Mouse (Mus musculus) embryonic facial prominence, embryonic 15.5 days (tissue): Measurements from ENCODE around the gene R3hdm1. TPM values are rescaled to one million over a fixed set of nuclear protein-coding genes. Genes with fewer than 3 reads are reported as not detected.
"Not testable (repeated sequence)": the region's sequence is repeated elsewhere in the genome, so short reads cannot be mapped to it uniquely, and the experiment has no call there.

Source experiments
- ATAC-seq: fragments of 200-750 bp; cut with Nextera tagmentation; 2 replicates; pipeline ENCODE4 v1.8.0; 2017; ENCODE audit warnings: low read depth, moderate TSS enrichment; ENCODE audit not compliant: insufficient number of reproducible peaks, low FRiP score, low TSS enrichment
- H3K27ac ChIP-seq: fragments of 300-500 bp; sonication (generic); replicated peaks from 2 replicates; pipeline ENCODE4 v1.5.1; 2015; ENCODE audit warnings: mild to moderate bottlenecking, inconsistent platforms
- H3K27me3 ChIP-seq: fragments of 300-500 bp; sonication (generic); 2 replicates; pipeline ENCODE4 v1.6.1; 2015; ENCODE audit warnings: inconsistent platforms
- H3K36me3 ChIP-seq: fragments of 300-500 bp; sonication (generic); 2 replicates; pipeline ENCODE4 v1.6.1; 2015; ENCODE audit warnings: mild to moderate bottlenecking, inconsistent platforms
- H3K4me1 ChIP-seq: fragments of 300-500 bp; sonication (generic); 2 replicates; pipeline ENCODE4 v1.6.1; 2015; ENCODE audit warnings: inconsistent platforms
- H3K4me2 ChIP-seq: fragments of 300-500 bp; sonication (generic); replicated peaks from 2 replicates; pipeline ENCODE4 v1.6.1; 2015; ENCODE audit warnings: mild to moderate bottlenecking, inconsistent platforms
- H3K4me3 ChIP-seq: fragments of 300-500 bp; sonication (generic); replicated peaks from 2 replicates; pipeline ENCODE4 v1.5.1; 2015; ENCODE audit warnings: mild to moderate bottlenecking, inconsistent platforms
- H3K9ac ChIP-seq: fragments of 300-500 bp; sonication (generic); 2 replicates; pipeline ENCODE4 v1.6.1; 2015; ENCODE audit warnings: inconsistent platforms
- H3K9me3 ChIP-seq: fragments of 300-500 bp; sonication (generic); replicated peaks from 2 replicates; pipeline ENCODE4 v1.6.1; 2016; ENCODE audit warnings: inconsistent platforms
- WGBS: fragments of 180-500 bp; shearing (Covaris S2); methylation state at CpG from one replicate; pipeline ENCODE4 v1.1.7; 2015; 5-methylcytosine and 5-hydroxymethylcytosine counted together
- polyA plus RNA-seq: library from polyadenylated mRNA; unstranded; fragments of >200 nt; fragmentation: Nextera tagmentation; extraction: Ambion mirVana; gene quantifications from 2 replicates; pipeline ENCODE4 v1.2.1, GENCODE M21; 2015

Gene R3hdm1
- polyA plus RNA-seq, 1 experiment from 2014 or later, result 60.4 TPM

GRCm38 (mm10) chr1:128243627-128243995, 140.5 kb downstream of the R3hdm1 start, which contains the start of gene Ubxn4:
Ubxn4 (plus strand) TSS chr1:128243964.
- Histone ChIP-seq H3K9ac (peak within 1 kb of the TSS; percentile 45), H3K36me3 (no peaks in the 10 kb centered on the region), H3K9me3 (no peaks in the 10 kb centered on the region), H3K4me2 (peak within 1 kb of the TSS; percentile 86), H3K4me3 (peak within 1 kb of the TSS; percentile 58), H3K27ac (peak within 1 kb of the TSS; percentile 72), H3K4me1 (peaks cover 7% of the 10 kb centered on the region; the same call in 1 of the 2 replicates), H3K27me3 (no peaks in the 10 kb centered on the region)
- peak; percentile 9; the same call in 1 of the 2 replicates for ATAC-seq
- 9% methylated on average over 10 of the region's 10 CpGs for WGBS

DNA sequence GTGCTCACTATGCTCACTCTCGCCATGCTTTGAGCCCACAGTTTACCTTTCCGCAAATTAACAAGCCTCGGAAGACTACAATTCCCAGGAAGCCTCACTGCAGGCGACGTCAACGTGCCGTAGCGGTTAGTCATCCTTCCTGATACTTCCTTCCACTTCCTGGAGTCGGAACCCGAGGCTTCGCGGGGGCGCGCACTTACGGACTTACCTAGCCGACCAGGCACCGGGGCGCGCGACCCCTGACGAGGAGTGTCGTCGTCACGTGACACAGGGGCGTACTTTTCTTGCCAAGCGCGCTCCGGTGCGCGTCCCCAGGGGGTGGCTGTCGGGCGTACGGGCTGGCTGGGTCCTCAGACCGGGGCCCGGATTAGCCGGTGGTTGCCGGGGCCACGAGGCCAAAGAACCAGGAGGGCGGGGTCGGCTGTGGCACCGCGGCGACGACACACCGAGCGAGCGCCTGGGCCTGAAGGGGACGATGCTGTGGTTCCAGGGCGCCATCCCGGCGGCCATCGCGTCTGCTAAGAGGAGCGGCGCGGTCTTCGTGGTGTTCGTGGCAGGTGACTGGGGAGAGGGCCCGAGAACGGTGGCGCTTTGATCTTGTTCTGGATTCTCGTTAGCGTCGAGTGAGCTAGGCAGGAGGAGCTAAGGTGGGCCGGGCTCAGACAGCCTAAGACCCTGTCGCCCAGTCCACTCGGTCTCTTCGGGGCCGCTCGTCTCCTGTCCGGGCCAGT, 141.1 kb downstream of the R3hdm1 start:
- Histone ChIP-seq H3K9me3 (no peaks in the 10 kb centered on the region), H3K4me2 (peak overlapping the region; percentile 86), H3K27me3 (no peaks in the 10 kb centered on the region), H3K9ac (peak overlapping the region; percentile 45), H3K4me1 (peaks cover 7% of the 10 kb centered on the region; the same call in 1 of the 2 replicates), H3K4me3 (peak overlapping the region; percentile 58), H3K36me3 (no peaks in the 10 kb centered on the region), H3K27ac (peak overlapping the region; percentile 72)
- peak; percentile 93 for ATAC-seq
- WGBS, result under 1% methylated on average over 71 of the region's 71 CpGs

- 1% methylated on average over 19 of the region's 19 CpGs for WGBS
- Histone ChIP-seq H3K4me1 (peaks cover 7% of the 10 kb centered on the region; the same call in 1 of the 2 replicates), H3K4me3 (peak overlapping the region; percentile 58), H3K27me3 (no peaks in the 10 kb centered on the region), H3K4me2 (peak overlapping the region; percentile 86), H3K9me3 (no peaks in the 10 kb centered on the region), H3K9ac (peak overlapping the region; percentile 45), H3K36me3 (no peaks in the 10 kb centered on the region), H3K27ac (peak overlapping the region; percentile 72)
- ATAC-seq, result peak; percentile 44
These were observed 141.7 kb downstream of the R3hdm1 start for GRCm38 (mm10) chr1:128244727-128245355.

GRCm38 (mm10) chr1:128267061-128267460, 164.0 kb downstream of the R3hdm1 start:
- H3K9me3 ChIP-seq, H3K4me1 ChIP-seq, ATAC-seq, H3K4me3 ChIP-seq, H3K9ac ChIP-seq, H3K27me3 ChIP-seq, H3K4me2 ChIP-seq, H3K27ac ChIP-seq: not testable (repeated sequence)
- H3K36me3 ChIP-seq, result peaks cover 72% of the 10 kb centered on the region
- WGBS, result 85% methylated on average over 7 of the region's 7 CpGs

- ATAC-seq, result no peak
These were observed 167.6 kb downstream of the R3hdm1 start for GRCm38 (mm10) chr1:128270731-128271130.

GRCm38 (mm10) chr1:128275908-128276307, 172.8 kb downstream of the R3hdm1 start:
- WGBS, result 79% methylated on average over 1 of the region's 1 CpGs
- peaks cover 87% of the 10 kb centered on the region for H3K36me3 ChIP-seq
- no peak overlapping the region for H3K4me3 ChIP-seq
- H3K9me3 ChIP-seq, result no peaks in the 10 kb centered on the region
- no peak overlapping the region for H3K4me2 ChIP-seq
- no peak overlapping the region for H3K9ac ChIP-seq
- no peaks in the 10 kb centered on the region for H3K27me3 ChIP-seq
- ATAC-seq, result no peak
- H3K4me1 ChIP-seq, result no peaks in the 10 kb centered on the region
- no peak overlapping the region for H3K27ac ChIP-seq

More at GRCm38 (mm10) chr1:128270731-128271130, 167.6 kb downstream of the R3hdm1 start:
- no peak overlapping the region for H3K9ac ChIP-seq
- peaks cover 79% of the 10 kb centered on the region for H3K36me3 ChIP-seq
- no peak overlapping the region for H3K4me2 ChIP-seq
- H3K4me1 ChIP-seq, result no peaks in the 10 kb centered on the region
- H3K27ac ChIP-seq, result no peak overlapping the region
- no peak overlapping the region for H3K4me3 ChIP-seq
- H3K27me3 ChIP-seq, result no peaks in the 10 kb centered on the region
- WGBS, result 92% methylated on average over 3 of the region's 3 CpGs
- H3K9me3 ChIP-seq, result no peaks in the 10 kb centered on the region

DNA sequence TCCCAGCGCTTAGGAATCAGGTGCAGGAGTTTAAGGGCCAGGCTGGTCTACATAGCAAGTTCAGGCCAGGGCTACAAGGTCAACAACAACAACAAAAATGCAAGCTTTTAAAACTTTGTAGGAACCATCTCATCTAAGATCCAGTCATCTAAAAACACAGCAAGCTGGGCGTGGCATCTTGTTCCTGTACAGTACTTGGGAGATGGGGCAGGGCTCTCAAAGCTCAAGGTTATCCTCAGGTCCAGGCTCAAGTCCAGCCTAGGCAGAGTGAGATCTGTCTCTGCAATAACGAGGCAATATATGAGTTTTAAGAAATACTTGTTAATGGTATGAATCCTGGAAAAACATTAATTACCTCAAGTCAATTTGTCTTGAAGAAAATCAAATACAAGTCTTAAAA, 175.5 kb downstream of the R3hdm1 start:
- no peak overlapping the region for H3K9ac ChIP-seq
- no peaks in the 10 kb centered on the region for H3K9me3 ChIP-seq
- 92% methylated on average over 3 of the region's 3 CpGs for WGBS
- H3K4me2 ChIP-seq, result no peak overlapping the region
- no peak for ATAC-seq
- no peak overlapping the region for H3K27ac ChIP-seq
- H3K36me3 ChIP-seq, result peaks cover 82% of the 10 kb centered on the region
- H3K4me1 ChIP-seq, result no peaks in the 10 kb centered on the region
- H3K4me3 ChIP-seq, result no peak overlapping the region
- no peaks in the 10 kb centered on the region for H3K27me3 ChIP-seq

- Histone ChIP-seq H3K9me3 (no peaks in the 10 kb centered on the region), H3K36me3 (peaks cover 52% of the 10 kb centered on the region), H3K4me2 (no peak overlapping the region), H3K9ac (no peak overlapping the region), H3K27me3 (no peaks in the 10 kb centered on the region), H3K27ac (no peak overlapping the region), H3K4me1 (no peaks in the 10 kb centered on the region), H3K4me3 (no peak overlapping the region)
- ATAC-seq, result no peak
- whole genome bisulfite sequencing, result 95% methylated on average over 3 of the region's 3 CpGs
These were observed 178.7 kb downstream of the R3hdm1 start for GRCm38 (mm10) chr1:128281753-128282152.

GRCm38 (mm10) chr1:128282924-128283323, 179.8 kb downstream of the R3hdm1 start:
- H3K9ac ChIP-seq, result no peak overlapping the region
- H3K27me3 ChIP-seq, result no peaks in the 10 kb centered on the region
- 97% methylated on average over 3 of the region's 3 CpGs for WGBS
- H3K9me3 ChIP-seq, result no peaks in the 10 kb centered on the region
- H3K4me2 ChIP-seq, result no peak overlapping the region
- peaks cover 41% of the 10 kb centered on the region for H3K36me3 ChIP-seq
- no peak overlapping the region for H3K27ac ChIP-seq
- ATAC-seq, result no peak
- no peaks in the 10 kb centered on the region for H3K4me1 ChIP-seq
- H3K4me3 ChIP-seq, result no peak overlapping the region

DNA sequence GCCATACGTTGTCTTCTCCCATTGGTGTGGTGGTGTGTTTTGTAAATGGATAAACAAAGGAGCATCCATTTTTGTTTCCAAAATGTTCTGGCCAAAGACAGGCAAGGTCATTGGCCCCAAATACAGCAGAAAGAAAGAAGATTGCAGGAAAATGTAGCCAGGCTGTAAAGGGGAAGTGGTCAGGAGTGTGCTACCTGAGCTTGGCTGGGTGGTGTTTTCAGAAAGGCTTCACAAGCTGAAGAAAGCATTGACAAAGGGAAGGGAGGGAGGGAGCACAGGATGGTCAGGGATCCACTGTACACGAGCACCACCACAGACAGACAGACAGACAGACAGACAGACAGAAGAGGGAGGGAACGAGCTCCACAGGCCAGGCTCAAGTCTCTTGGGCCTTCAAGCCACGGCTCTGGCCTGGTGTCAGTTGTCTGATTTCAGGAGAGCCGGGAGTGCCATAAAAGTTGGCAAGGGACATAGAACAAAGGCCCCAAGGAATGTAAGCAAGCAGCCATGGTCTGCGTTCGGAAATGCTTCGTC, 181.1 kb downstream of the R3hdm1 start:
- Histone ChIP-seq H3K36me3 (peaks cover 29% of the 10 kb centered on the region), H3K27ac (no peak overlapping the region), H3K4me2 (no peak overlapping the region), H3K9me3 (no peaks in the 10 kb centered on the region), H3K27me3 (no peaks in the 10 kb centered on the region), H3K4me3 (no peak overlapping the region), H3K4me1 (no peaks in the 10 kb centered on the region), H3K9ac (no peak overlapping the region)
- ATAC-seq, result no peak
- 88% methylated on average over 8 of the region's 8 CpGs for WGBS

DNA sequence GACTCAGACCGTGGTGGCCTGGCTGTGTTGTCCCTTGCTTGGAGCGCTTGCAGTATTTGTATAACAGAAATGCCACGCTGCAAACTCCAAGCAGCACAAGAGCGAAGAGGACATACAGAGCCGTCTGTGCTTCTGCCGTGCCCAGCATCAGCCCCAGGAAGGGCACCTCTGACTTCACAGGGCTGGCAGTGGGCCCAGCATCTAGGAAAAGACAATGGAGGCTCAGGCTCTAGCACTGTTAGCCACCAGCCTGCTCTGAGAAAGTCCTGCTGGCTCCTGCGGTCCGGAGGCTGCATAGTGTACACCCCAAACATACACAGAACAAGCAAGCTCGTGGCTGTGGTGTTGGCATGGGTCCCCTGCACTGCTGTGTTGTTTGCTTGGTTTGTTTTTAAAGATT, 182.0 kb downstream of the R3hdm1 start:
- no peak overlapping the region for H3K9ac ChIP-seq
- H3K27me3 ChIP-seq, result no peaks in the 10 kb centered on the region
- H3K4me3 ChIP-seq, result no peak overlapping the region
- peaks cover 20% of the 10 kb centered on the region for H3K36me3 ChIP-seq
- no peak overlapping the region for H3K27ac ChIP-seq
- no peak overlapping the region for H3K4me2 ChIP-seq
- no peak for ATAC-seq
- no peaks in the 10 kb centered on the region for H3K4me1 ChIP-seq
- no peaks in the 10 kb centered on the region for H3K9me3 ChIP-seq
- WGBS, result 90% methylated on average over 9 of the region's 9 CpGs
